Mouse (Mus musculus): ENCODE results near the gene Pld4.

Gene Pld4

GRCm38 (mm10) chr12:112737761-112738160 lies 22.7 kb upstream of the Pld4 start:
- peak in 1 of 2 experiments; percentile 69 for DNase-seq (ENCODE audit: low spot score in 2 of 2)

- DNase-seq (ENCODE audit: low spot score in 2 of 2), result no peak
Observed at GRCm38 (mm10) chr12:112738281-112739022, 22.0 kb upstream of the Pld4 start.

- DNase-seq (ENCODE audit: low spot score in 2 of 2), result no peak
Observed at GRCm38 (mm10) chr12:112739023-112739568, 21.4 kb upstream of the Pld4 start.

GRCm38 (mm10) chr12:112742768-112743167 lies 17.7 kb upstream of the Pld4 start:
- DNase-seq (ENCODE audit: low spot score in 2 of 2), result no peak

- DNase-seq (ENCODE audit: low spot score in 2 of 2), result peak; percentile 78 to 87
Observed at GRCm38 (mm10) chr12:112743168-112743975, 17.1 kb upstream of the Pld4 start.

- no peak for DNase-seq (ENCODE audit: low spot score in 2 of 2)
Observed at GRCm38 (mm10) chr12:112744211-112744610, 16.2 kb upstream of the Pld4 start.

- DNase-seq (ENCODE audit: low spot score in 2 of 2), result no peak
Observed at GRCm38 (mm10) chr12:112744891-112745580, 15.4 kb upstream of the Pld4 start.

- no peak for DNase-seq (ENCODE audit: low spot score in 2 of 2)
Observed at GRCm38 (mm10) chr12:112745716-112746115, 14.7 kb upstream of the Pld4 start.

- DNase-seq (ENCODE audit: low spot score in 2 of 2), result no peak
Observed at GRCm38 (mm10) chr12:112746461-112746807, 14.0 kb upstream of the Pld4 start.

- no peak for DNase-seq (ENCODE audit: low spot score in 2 of 2)
Observed at GRCm38 (mm10) chr12:112746808-112747605, 13.4 kb upstream of the Pld4 start.

GRCm38 (mm10) chr12:112747606-112747970 lies 12.9 kb upstream of the Pld4 start:
- no peak for DNase-seq (ENCODE audit: low spot score in 2 of 2)

GRCm38 (mm10) chr12:112750976-112751375 lies 9.5 kb upstream of the Pld4 start:
- DNase-seq (ENCODE audit: low spot score in 2 of 2), result no peak

- no peak for DNase-seq (ENCODE audit: low spot score in 2 of 2)
Observed at GRCm38 (mm10) chr12:112752399-112752798, 8.1 kb upstream of the Pld4 start.

- DNase-seq (ENCODE audit: low spot score in 2 of 2), result no peak
Observed at GRCm38 (mm10) chr12:112755900-112756299, 4.6 kb upstream of the Pld4 start.

- DNase-seq (ENCODE audit: low spot score in 2 of 2), result no peak
Observed at GRCm38 (mm10) chr12:112757896-112758295, 2.6 kb upstream of the Pld4 start.

GRCm38 (mm10) chr12:112759471-112759870 lies 984 bp upstream of the Pld4 start:
- no peak for DNase-seq (ENCODE audit: low spot score in 2 of 2)

GRCm38 (mm10) chr12:112761411-112761810 lies 956 bp downstream of the Pld4 start:
- DNase-seq (ENCODE audit: low spot score in 2 of 2), result no peak

GRCm38 (mm10) chr12:112762018-112762417 lies 1.6 kb downstream of the Pld4 start:
- DNase-seq (ENCODE audit: low spot score in 2 of 2), result no peak

GRCm38 (mm10) chr12:112763176-112763575 lies 2.7 kb downstream of the Pld4 start:
- DNase-seq (ENCODE audit: low spot score in 2 of 2), result no peak

- no peak for DNase-seq (ENCODE audit: low spot score in 2 of 2)
Observed at GRCm38 (mm10) chr12:112764141-112764540, 3.7 kb downstream of the Pld4 start.

- no peak for DNase-seq (ENCODE audit: low spot score in 2 of 2)
Observed at GRCm38 (mm10) chr12:112764991-112765390, 4.5 kb downstream of the Pld4 start.
